Mouse (Mus musculus) effector memory CD4-positive, alpha-beta T cell, adult 7 months (primary cell): ENCODE results near the gene Eif2b2. TPM values are rescaled to one million over a fixed set of nuclear protein-coding genes. Genes with fewer than 3 reads are reported as not detected.

Source experiments
- polyA plus RNA-seq: library from polyadenylated mRNA; unstranded; fragments of 100-300 nt; shearing (Covaris generic); gene quantifications from one replicate; pipeline ENCODE4 v1.2.1, GENCODE M21; 2017

The Eif2b2 gene
- polyA plus RNA-seq = 78.2 TPM

GRCm38 (mm10) chr12:85219236-85219904 is at the start of gene Eif2b2:
TSS of gene Eif2b2 (plus strand) at chr12:85219481.

DNA sequence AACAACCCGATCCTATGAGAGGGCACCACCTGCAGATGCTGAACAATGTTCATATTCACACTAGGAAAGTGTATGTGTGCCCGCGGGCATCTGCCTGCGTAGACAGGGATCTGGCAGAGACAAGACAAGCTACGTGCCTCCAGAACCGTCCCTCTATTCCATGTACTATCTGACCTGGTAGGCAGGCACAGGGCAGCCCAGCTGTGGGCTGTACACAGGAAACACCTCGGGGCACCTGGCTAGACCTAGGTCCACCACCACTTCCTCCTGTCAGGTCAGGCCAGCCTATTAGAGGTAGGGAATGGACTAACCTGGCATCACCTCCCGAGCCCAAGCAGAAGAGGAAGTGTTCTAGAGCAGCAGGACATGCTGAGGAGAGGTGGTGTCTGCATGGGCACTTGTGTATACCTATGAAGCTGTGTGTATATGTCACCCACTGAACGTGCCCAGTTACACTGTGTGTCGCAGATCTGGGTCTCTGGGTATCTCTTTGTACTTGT is 41.5 kb upstream of the Eif2b2 start, which contains the start of gene Pgf:
Gene Pgf (minus strand): TSS at position 51 of the 500 bp plus-strand sequence.

DNA sequence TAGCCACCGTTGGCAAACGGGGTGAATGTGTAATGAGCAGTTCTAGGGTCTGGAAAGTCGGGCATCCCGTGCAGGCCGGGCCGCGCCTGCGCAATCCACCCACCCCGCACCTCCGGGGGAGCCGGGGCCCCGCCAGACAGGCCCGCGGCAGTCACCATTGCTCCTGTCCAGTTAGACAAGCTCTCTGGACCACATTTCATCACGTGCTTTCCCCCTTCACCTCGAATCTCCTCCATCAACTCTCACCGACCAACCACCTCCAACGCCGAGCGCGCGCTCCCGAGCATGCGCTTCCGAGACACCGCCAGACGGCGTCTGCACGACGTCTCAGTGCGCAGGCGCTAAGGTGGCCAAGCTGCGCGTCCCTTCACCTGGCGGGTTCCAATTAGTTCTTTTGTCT is 51.0 kb downstream of the Eif2b2 start, which contains the start of gene Mlh3:
Gene Mlh3 (minus strand): TSS at position 281 of the 400 bp plus-strand sequence.

Other genes with a start within 250 kb of the Eif2b2 start
- gene Fcf1, start 248.6 kb upstream of the Eif2b2 start, polyA plus RNA-seq = 112 TPM
- gene Arel1, start 248.6 kb upstream of the Eif2b2 start, polyA plus RNA-seq = 17.0 TPM
- 24.0 TPM for gene Ylpm1, start 223.2 kb upstream of the Eif2b2 start, polyA plus RNA-seq
- 5.3 TPM for gene Prox2, start 108.7 kb upstream of the Eif2b2 start, polyA plus RNA-seq
- 91.3 TPM for gene Dlst, start 108.6 kb upstream of the Eif2b2 start, polyA plus RNA-seq
- 0.76 TPM for gene Rps6kl1, start 68.2 kb upstream of the Eif2b2 start, polyA plus RNA-seq
- gene Pgf, start 41.7 kb upstream of the Eif2b2 start, polyA plus RNA-seq = not detected
- 3.5 TPM for gene Mlh3, start 51.1 kb downstream of the Eif2b2 start, polyA plus RNA-seq
- 21.4 TPM for gene Acyp1, start 69.0 kb downstream of the Eif2b2 start, polyA plus RNA-seq
- gene Zc2hc1c, start 69.1 kb downstream of the Eif2b2 start, polyA plus RNA-seq = 0.13 TPM
- gene Nek9, start 119.9 kb downstream of the Eif2b2 start, polyA plus RNA-seq = 22.8 TPM
- gene Tmed10, start 155.4 kb downstream of the Eif2b2 start, polyA plus RNA-seq = 202 TPM